Mouse (Mus musculus): ENCODE data around the gene Slc48a1. TPM values are rescaled to one million over a fixed set of nuclear protein-coding genes. Genes with fewer than 3 reads are reported as not detected.
A peak's percentile ranks its signal among the peaks of the same experiment; 100 is the strongest.

Gene Slc48a1
- total and polyA plus RNA-seq, 3 experiments = 116 to 299 TPM; not detected in 1

GRCm38 (mm10) chr15:97748309-97748708, 30.0 kb upstream of the Slc48a1 start (continued):
- TF ChIP-seq TBP (IDR thresholded peaks at IDR 0.05; ENCODE audit: low read depth, low read length) (peak; percentile 61; the same call in 1 of the 2 replicates), MAFK (IDR thresholded peaks at IDR 0.05; ENCODE audit: borderline replicate concordance, low read depth, low read length) (no peak), CHD2 (IDR thresholded peaks at IDR 0.05; ENCODE audit: low read length) (no peak), MXI1 (IDR thresholded peaks at IDR 0.05; ENCODE audit: low read depth, low read length) (peak; percentile 85), ETS1 (IDR thresholded peaks at IDR 0.05; ENCODE audit: low read depth, low read length) (peak; percentile 66), ZNF384 (IDR thresholded peaks at IDR 0.05; ENCODE audit: low read depth, low read length) (no peak), CHD1 (IDR thresholded peaks at IDR 0.05; ENCODE audit: low read depth, low read length) (no peak), NELFE (IDR thresholded peaks at IDR 0.05; ENCODE audit: low read depth, low read length) (no peak), USF2 (IDR thresholded peaks at IDR 0.05; ENCODE audit: borderline replicate concordance in 1 of 2, insufficient read depth in 1 of 2, low read depth in 1 of 2, low read length in 2 of 2) (no peak), ZC3H11A (IDR thresholded peaks at IDR 0.05; ENCODE audit: low read depth, low read length) (no peak), GABPA (IDR thresholded peaks at IDR 0.05; ENCODE audit: low read depth, low read length) (no peak), TCF12 (IDR thresholded peaks at IDR 0.05; ENCODE audit: low read depth, low read length) (peak; percentile 60; the same call in 1 of the 2 replicates), E2F4 (IDR thresholded peaks at IDR 0.05; ENCODE audit: borderline replicate concordance, low read depth, low read length) (no peak), ELF1 (IDR thresholded peaks at IDR 0.05; ENCODE audit: low read depth, low read length) (peak; percentile 48; the same call in 1 of the 2 replicates), RAD21 (IDR thresholded peaks at IDR 0.05; ENCODE audit: low read depth, low read length) (no peak), CTCF (IDR thresholded peaks at IDR 0.05 in 2 of 3, conservative IDR thresholded peaks at IDR 0.05 in 1 of 3; ENCODE audit: control insufficient read depth in 1 of 3, insufficient read depth in 1 of 3, low read depth in 2 of 3, low read length in 3 of 3, poor library complexity in 1 of 3, severe bottlenecking in 1 of 3) (no peak), MEF2A (IDR thresholded peaks at IDR 0.05; ENCODE audit: extremely low read depth, insufficient replicate concordance, low read depth, low read length, poor library complexity, severe bottlenecking) (no peak)

- no peaks in the 10 kb centered on the region; the same call in 1 of the 2 replicates for H3K79me2 ChIP-seq (ENCODE audit: control insufficient read depth, insufficient read depth, low read length, poor library complexity)
- no peaks in the 10 kb centered on the region for H3K9me3 ChIP-seq (replicated peaks; ENCODE audit: insufficient read depth, low read length)
- peaks cover 0 to 38% of the 10 kb centered on the region in 2 experiments; a peak in 2 of 4 replicates for H3K36me3 ChIP-seq (ENCODE audit: control insufficient read depth in 1 of 2, insufficient read depth in 2 of 2, low read length in 2 of 2)
- peak overlapping the region; percentile 61 for H3K27ac ChIP-seq (ENCODE audit: control insufficient read depth, low read depth, low read length)
- peak overlapping the region; percentile 5; the same call in 1 of the 2 replicates for H3K9ac ChIP-seq (ENCODE audit: control insufficient read depth, low read depth, low read length, poor library complexity, severe bottlenecking)
- DNase-seq (ENCODE audit: low read depth, low spot score) = no peak
- no peaks in the 10 kb centered on the region for H3K27me3 ChIP-seq (ENCODE audit: control insufficient read depth in 1 of 2, insufficient read depth in 2 of 2, low read length in 2 of 2)
- no peak overlapping the region for H3K4me3 ChIP-seq (ENCODE audit: control insufficient read depth in 1 of 2, insufficient read depth in 1 of 2, low read depth in 2 of 2, low read length in 2 of 2)
- no peak for TF ChIP-seq GABPA (IDR thresholded peaks at IDR 0.05; ENCODE audit: low read depth, low read length)
- peak; percentile 96 for TF ChIP-seq ZKSCAN1 (IDR thresholded peaks at IDR 0.05; ENCODE audit: low read depth, low read length)
- peaks cover 9 to 58% of the 10 kb centered on the region in 2 experiments for H3K4me1 ChIP-seq (ENCODE audit: control insufficient read depth in 1 of 2, insufficient read depth in 2 of 2, low read length in 2 of 2)
These were observed 29.4 kb upstream of the Slc48a1 start for GRCm38 (mm10) chr15:97748964-97749363.

Data from MEL (cell line).